Mouse (Mus musculus): ENCODE results near the gene G430095P16Rik.

G430095P16Rik gene

GRCm38 (mm10) chr8:84743517-84744420 lies 21.0 kb downstream of the G430095P16Rik start:
- no peak for DNase-seq

DNA sequence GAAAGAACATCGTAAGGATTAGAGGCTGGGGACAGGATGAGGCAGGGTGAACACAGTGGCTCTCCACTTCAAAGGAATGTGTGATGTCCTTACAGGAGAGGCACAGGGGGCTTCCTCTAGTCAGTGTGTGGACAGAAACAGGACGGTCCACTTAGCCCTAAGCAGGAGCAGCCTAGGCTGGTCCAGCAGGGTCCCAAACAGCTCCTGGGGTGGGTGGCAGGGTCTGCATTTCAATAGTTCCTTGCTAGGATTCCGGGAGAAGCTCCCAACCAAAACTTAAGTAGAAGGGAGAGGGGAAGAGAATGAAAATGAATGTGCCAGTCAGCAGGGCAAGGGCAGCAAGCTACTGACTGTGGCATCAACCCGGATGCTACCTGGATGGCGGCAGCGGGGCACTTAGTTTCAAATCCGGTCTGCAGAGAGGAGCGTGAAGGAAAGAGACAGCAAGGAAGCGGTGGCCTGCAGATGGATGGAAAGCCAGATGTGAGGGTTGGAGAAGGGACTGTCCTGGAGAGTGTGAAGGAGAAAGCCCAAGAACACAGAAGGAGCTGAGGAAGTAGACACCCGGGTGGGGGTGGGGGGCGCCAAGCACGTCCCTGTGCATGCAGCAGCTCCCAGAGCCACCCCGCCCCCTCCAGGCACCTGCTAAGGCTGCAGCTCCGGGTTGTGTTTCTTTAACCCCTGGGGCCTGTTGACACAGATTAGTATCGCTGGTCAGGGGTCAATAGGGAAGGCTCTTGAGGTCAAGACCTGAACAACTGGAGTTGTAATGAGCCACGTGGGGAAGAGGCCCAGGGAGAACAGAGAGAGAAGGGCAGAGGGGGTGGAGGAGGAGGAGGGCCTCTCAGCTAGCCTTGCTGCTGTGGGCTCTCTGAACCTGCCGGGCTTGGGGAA lies 22.5 kb downstream of the G430095P16Rik start:
- no peak for DNase-seq

DNA sequence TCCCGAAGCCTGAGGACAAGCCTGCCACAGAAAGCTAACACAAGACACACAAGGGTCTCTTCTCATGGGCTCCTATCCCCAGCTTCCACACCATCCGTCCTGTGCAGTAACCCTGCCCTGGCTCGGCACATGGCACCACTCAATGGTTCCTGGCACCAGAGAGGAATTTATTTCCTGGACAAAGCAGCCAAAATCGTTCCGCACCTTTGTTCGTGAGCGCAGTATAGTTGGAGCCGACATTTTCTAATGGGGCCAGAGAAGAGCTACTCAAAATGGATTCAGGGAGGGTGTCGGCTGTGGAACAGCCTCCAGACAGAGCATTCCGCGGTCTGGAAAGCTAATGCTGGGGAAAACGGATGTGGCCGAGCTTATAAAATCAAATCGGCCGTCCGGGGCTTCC lies 26.7 kb downstream of the G430095P16Rik start:
- no peak for DNase-seq

GRCm38 (mm10) chr8:84752734-84753582 lies 30.2 kb downstream of the G430095P16Rik start:
- DNase-seq, result no peak

- no peak for DNase-seq
These were observed 34.7 kb downstream of the G430095P16Rik start for GRCm38 (mm10) chr8:84757501-84757900.

DNA sequence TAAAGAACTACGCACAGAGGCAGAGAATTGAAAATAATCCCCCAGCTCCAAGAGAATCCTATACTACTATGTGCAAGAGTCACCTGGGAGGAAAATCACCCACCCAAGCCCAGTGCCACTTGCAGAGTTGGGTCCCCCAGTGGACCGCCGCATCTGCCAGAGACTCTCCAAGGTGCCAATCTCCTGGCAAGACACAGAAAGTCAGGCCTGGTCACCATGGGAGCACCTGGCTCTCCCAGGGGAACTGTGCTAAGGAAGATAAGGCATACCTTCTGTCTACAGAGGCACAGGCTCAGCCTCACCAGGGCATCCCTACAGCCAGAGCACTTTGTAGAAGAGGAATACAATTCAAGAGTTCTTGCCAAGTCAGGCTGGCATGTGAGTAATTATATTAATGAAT lies 35.5 kb downstream of the G430095P16Rik start:
- no peak for DNase-seq

DNA sequence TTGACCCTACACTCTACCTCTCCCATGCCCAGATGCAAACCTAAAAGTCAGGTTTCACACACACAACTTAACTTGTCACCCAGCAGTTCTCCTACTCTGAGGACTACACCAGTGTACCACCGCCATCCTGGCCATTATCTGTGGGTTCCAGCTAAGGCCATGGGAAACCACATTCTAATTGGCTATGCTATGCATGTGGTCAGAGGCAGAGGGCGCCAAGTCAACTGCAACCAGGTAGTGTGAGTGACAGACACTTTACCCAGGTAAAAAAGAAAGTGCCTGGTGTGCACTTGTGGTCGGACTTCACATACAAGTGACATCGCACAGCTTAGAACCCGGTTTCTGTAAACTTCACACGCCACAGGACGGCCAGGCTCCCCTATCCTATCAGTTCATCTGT lies 36.3 kb downstream of the G430095P16Rik start:
- DNase-seq, result no peak

- no peak for DNase-seq
These were observed 36.9 kb downstream of the G430095P16Rik start for GRCm38 (mm10) chr8:84759718-84760117.

DNA sequence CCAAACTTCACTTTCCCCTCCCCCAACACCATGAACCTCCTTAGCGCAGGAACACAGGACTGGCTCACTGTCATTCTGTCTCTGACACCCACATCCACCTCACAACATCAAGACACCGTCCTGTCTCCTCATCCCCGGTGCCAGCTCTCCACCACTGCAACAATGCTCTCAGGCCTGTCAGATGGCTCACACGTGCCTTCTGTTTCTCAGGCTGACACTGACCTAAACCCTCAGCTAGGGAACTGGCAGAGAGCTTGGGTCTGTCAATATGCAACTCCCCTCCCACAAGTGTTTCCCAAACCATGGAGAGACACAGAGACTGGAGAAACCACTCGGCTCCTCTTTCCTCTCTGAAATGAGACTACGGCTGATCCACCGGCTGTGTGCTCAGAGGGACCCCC lies 37.6 kb downstream of the G430095P16Rik start:
- DNase-seq, result no peak

DNA sequence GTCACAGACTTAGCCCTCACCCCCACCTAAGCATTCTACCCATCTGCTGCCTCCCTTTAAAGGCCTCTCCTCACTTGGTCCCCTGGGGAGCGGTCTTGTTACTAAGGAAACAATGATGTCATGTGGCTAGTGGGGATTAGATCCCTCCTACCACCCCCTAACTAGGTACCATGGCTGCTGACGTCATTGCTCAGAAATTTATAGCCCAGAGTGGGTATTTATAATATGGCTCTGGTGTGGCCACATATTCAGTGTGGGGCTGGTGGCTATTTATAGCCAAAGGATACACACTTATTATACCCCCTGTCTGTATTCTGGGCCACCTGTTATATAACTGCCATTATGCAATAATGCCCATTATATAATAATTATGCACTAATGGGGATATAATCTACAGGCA lies 38.1 kb downstream of the G430095P16Rik start:
- no peak for DNase-seq

DNA sequence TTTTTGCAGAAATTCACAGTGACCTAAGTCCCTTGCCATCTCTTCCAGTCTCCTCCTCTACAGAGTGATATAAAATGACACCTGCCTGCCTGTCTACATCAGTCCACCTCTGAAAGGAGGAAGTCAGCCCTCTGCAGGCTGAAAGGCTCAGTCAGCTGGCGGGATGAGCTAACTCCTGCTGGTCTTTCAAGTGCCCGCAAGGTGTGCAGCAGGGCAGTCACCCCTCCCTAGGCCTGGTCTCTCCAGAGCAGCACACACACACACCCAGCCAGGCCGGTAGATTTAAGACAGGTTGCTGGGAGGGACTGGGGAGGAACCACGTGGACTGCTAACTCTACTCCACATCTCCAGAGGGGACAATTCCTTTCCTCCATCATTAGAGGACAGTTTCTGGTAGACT lies 41.3 kb downstream of the G430095P16Rik start:
- no peak for DNase-seq

DNA sequence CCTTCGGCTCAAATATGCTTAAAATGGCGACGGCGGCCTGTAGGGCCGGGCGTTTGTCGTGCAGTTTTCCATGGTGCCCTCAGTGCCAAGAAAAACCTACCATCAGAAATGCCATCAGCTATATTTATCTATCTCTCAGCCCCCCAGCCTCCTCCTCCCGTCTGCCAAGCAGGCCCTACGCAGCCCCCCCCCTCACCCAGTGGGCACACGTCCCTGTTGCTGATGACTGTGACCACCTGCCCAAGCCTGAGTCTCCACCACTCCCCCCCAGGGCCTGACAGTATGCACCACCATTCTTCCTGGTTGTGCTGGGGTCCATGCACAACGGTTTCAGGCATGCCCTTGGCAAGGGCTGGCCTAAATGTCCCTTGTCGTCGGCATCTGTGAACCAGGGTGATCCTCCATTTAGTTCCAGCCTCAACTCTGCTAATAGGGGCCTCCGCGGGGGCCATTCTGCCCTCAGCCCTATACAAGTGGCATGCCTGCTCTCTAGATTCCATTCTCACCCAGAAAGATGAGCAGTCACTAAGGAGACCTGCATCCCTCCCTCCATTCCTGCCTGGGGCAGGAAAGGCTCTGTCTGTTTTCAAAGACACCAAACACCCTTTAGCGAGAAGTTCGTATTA lies 42.2 kb downstream of the G430095P16Rik start:
- no peak for DNase-seq

DNA sequence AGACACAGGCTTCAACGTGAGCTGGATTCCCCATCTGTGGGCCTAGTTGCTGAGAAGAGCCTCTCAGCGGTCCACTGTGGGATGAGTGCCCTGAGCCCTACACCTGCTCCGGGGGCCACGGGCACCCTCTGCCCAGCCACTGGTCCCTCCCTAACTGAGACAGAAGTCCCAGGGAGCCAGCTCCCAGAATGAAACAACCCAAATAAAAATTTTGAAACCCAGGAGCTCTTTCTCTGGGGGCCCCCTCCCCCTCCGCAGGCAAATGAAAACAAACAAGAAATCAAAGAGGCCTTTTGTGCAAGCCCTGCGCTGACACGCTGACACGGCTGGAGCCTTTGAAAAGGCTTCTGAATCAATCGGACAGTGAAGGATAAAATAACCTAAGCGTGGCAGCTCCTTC lies 42.8 kb downstream of the G430095P16Rik start:
- no peak for DNase-seq

DNA sequence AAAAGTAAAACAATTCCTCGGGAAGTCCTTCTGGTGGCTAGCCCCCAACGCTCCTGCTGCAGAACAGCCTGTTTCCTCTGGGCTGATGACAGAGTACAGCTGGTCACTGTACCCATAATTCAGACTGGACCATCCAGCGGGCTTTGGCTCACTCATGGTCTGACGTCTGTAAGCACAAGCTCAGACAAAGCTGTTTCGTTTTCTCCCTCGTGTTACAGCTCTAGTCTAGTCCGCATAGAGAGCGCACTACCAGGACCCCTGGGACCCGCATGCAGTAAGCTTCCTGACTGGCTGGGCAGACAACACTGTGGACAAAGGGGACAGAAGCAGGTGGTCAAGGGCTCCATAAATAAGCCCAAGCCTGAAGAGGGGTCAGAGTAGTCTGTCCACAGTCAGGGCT lies 43.6 kb downstream of the G430095P16Rik start:
- DNase-seq, result no peak

DNA sequence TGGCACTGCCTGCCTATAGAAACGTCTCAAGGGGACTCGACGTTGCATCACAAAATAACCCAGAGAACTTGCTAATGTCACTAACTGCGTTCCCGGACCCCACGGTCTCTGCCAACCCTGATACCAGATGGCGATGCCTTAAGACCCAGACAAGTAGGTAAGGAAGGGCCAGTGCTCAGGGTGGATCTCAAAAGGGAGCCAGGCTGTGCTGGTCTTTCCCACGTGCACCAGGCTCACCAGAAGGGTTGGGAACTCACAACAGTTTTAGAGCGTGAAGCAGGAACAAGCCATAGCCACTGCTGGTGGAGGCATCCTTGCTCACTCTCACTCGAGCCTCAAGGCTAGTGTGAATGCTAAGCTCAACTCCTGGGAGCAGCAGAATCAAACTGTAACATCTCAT lies 44.4 kb downstream of the G430095P16Rik start:
- no peak for DNase-seq

DNA sequence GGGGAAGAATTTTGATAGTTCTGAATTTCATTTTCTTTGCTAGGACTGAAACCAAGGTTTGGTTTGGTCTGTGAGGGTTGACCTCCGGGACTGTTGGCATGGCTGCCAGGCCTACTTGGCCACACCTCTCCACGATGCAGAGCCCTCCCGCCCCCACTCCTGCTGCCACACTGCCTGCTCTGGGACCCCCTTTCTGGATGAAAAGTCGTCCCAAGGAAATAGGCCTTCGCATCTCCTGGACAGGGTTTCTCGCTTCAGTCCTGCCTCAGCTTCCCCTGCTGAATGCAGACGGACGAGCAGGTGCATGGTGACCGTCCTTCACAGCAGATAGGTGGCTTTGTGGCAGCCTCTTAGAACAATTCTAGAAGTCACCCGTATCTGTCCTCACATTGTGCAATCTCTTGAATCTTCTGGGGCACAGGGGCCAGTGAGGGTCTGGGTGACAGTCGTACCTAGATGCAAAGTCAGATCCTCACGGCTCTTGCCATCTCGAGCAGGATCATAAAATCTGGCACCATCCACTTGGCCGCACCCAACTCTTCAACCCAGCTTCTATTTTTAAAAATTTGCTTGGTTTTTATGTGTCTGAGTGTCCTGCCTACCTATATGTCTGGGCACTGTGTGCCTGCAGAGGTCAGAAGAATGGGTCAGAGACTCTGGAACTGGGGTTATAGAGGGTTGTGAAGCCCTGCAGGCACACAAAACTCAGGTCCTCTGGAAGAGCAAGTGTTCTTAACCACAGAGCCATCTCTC lies 45.7 kb downstream of the G430095P16Rik start:
- DNase-seq, result no peak

DNA sequence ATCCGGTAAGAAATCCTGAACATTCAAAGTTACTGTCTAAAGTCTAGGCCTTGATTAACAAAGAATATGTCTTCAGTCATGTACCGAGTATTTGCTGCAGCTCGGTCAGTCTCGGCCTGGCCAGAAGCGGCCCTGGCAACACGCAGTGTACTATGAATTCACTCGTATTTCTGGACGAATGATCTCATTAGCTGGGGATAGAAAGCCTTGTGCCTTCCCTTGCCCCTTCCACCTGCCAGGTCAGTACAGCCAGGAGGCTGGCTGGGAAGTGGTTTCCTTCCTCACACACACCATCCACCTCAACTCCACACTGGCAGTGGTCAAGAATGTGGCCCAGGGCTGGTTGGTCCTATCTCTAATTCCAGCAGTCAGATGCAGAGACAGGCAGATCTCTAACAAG lies 46.5 kb downstream of the G430095P16Rik start:
- no peak for DNase-seq

DNA sequence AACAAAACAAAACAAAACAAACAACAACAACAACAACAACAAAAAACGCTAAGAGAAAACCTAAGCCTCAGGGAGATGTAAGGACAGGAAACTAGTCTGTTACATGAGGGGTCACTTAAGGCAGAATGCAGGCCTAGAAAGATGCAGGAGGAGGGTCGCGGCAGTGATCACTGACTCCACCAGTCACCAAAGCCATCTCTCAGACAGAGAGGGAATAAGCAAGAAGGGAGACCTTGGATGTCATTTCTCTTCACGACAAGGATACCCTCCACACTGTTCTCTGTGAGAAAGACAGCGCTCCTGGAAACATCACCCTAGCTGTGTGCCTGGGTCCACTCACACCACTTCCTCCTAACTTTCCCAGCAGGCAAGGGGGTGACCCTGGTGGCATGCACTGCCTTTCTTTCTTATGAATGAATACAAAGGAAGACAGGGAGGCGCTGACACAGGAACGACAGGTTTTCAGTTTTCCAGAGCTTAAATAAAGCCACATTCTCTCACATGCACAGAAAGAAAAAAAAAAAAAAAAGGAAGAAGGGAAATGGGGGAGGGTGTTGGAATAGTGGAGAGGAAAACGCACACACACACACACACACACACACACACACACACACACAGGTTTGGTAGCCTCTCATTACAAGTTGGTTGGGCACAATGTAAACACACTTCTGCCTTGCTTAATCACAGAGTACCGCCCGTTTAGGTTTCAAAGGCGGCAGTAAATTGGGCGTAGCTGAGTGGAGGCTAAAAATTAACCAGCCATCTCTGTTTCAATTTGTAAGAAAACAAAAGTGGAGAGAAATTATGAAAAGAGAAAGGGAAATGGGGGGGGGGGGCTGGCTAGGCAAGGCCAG lies 47.5 kb downstream of the G430095P16Rik start:
- DNase-seq, result no peak

DNA sequence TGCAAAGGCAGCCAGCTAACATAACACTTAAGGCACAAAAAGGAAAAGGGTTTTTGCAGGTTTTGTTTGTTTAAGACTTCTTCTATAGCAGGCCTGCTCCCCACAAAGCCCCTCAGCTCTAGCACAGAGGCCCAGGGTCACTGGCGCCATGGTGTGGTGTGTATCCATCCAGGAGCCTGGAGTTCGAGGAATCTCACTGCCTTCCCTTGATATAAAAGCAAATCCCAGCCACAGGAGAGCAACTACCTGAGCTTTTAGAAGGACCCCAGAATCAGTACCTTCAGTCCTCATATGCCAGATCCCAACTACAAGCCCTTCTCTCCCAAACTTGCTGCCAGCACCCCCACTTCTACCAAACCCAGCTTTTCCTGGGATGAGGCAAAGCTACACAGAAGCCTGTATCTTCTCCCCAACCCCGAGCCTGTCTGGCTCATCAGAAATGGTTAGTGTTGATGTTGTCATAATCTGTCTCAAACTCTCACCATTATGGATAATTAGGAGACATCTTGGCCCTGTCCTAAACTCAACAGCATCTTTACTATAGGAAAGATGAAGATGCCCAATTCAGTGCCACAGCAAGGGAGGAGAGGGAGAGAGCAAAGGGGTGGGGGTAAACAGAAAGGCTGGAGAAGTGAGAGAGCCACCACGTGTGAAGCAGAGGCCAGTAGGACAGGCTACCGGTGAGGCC lies 48.3 kb downstream of the G430095P16Rik start:
- peak; percentile 17 for DNase-seq

DNA sequence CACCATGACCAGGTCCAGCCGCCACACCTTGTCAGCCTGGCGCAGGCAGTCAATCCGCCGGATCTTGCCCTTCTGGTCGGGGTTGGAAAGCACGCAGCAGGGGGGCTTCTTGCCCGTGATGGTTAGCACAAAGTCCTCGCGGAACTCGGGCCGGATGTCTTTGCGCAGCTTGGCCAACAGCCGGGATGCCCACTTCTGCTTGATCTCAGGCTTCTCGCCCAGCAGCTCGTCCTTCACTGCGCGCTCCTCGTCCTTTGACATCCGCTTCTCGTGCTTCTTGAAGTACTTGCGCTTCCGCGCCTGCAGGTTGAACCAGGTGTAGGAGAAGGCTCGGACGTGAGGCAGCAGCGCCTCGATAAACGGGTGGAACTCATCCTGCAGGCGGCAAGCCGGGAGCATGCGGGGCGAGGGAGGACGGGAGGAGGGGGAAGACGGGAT lies 49.2 kb downstream of the G430095P16Rik start:
- peak; percentile 71 for DNase-seq
